33 mouse cellular contexts compared by ENCODE assay signal in genomic region chr12:107869526-107870050, GRCm38 (mm10).
"Had no signal": no experiment of that assay in that cellular context is flagged by ENCODE, and none has a peak within 500 bp of the region (broad histone marks: within the 10 kb centered on the region; RNA-seq: fewer than 3 reads in every experiment).

No protein-coding gene starts in this region.

- H3K4me2 ChIP-seq: heart, embryonic 11.5 days; heart, embryonic 12.5 days; heart, embryonic 13.5 days; heart, embryonic 15.5 days; hindbrain, embryonic 12.5 days; hindbrain, embryonic 13.5 days; hindbrain, embryonic 14.5 days; hindbrain, embryonic 15.5 days; intestine, embryonic 15.5 days; kidney, embryonic 15.5 days had no signal

- H3K36me3 ChIP-seq: heart, embryonic 12.5 days; heart, embryonic 13.5 days; heart, embryonic 15.5 days; hindbrain, embryonic 10.5 days; hindbrain, embryonic 12.5 days; hindbrain, embryonic 13.5 days; hindbrain, embryonic 15.5 days; intestine, embryonic 15.5 days; kidney, embryonic 15.5 days had no signal

- H3K9me3 ChIP-seq: heart, embryonic 13.5 days; heart, embryonic 15.5 days; hindbrain, embryonic 10.5 days; hindbrain, embryonic 12.5 days; hindbrain, embryonic 13.5 days; hindbrain, embryonic 15.5 days; intestine, embryonic 15.5 days; kidney, embryonic 15.5 days had no signal

- H3K4me3 ChIP-seq: heart, embryonic 12.5 days; heart, embryonic 13.5 days; heart, embryonic 15.5 days; hindbrain, embryonic 10.5 days; hindbrain, embryonic 12.5 days; hindbrain, embryonic 13.5 days; hindbrain, embryonic 15.5 days; intestine, embryonic 15.5 days; kidney, embryonic 15.5 days; layer of hippocampus, adult 2 months; left cerebral cortex, adult 2 months had no signal

- H3K27me3 ChIP-seq: heart, embryonic 12.5 days; heart, embryonic 13.5 days; heart, embryonic 15.5 days; hindbrain, embryonic 12.5 days; hindbrain, embryonic 13.5 days; hindbrain, embryonic 15.5 days; intestine, embryonic 15.5 days; kidney, embryonic 15.5 days had no signal

- ATAC-seq: hindbrain, embryonic 16.5 days; hindbrain, postnatal 0 days; inflammation-experienced regulatory T-cells, adult 6 months; intestine, embryonic 15.5 days; intestine, embryonic 16.5 days; intestine, postnatal 0 days had no signal

- H3K27ac ChIP-seq: heart, embryonic 13.5 days; heart, embryonic 15.5 days; hindbrain, embryonic 10.5 days; hindbrain, embryonic 12.5 days; hindbrain, embryonic 13.5 days; hindbrain, embryonic 14.5 days; hindbrain, embryonic 15.5 days; hindbrain, postnatal 0 days; intestine, embryonic 15.5 days; kidney, embryonic 15.5 days; kidney, postnatal 0 days; layer of hippocampus, adult 2 months; left cerebral cortex, adult 2 months had no signal

- H3K9ac ChIP-seq: heart, embryonic 12.5 days; heart, embryonic 13.5 days; heart, embryonic 15.5 days; hindbrain, embryonic 12.5 days; hindbrain, embryonic 13.5 days; hindbrain, embryonic 14.5 days; hindbrain, embryonic 15.5 days; intestine, embryonic 15.5 days; kidney, embryonic 15.5 days had no signal

- DNase-seq: heart, postnatal 10 days; heart, postnatal 4 days; kidney, adult 11 months; kidney, adult 18-20 months; kidney, adult 2 months; kidney, adult 8-10 months; kidney, adult 9 months; kidney, postnatal 10 days; kidney, postnatal 14 days; kidney, postnatal 25 days; kidney, postnatal 36 days; kidney, postnatal 4 days; layer of hippocampus, adult 9-11 months; layer of hippocampus, postnatal 36 days had no signal

- H3K4me1 ChIP-seq: heart, embryonic 12.5 days; heart, embryonic 13.5 days; heart, embryonic 15.5 days; hindbrain, embryonic 10.5 days; hindbrain, embryonic 12.5 days; hindbrain, embryonic 13.5 days; hindbrain, embryonic 15.5 days; intestine, embryonic 15.5 days; kidney, embryonic 15.5 days had no signal
